Mouse (Mus musculus): ENCODE measurements at regions not wholly inside any gene's neighbourhood (a gene's known extent, or its start where the extent isn't known, plus 50 kb on each side); places are given as distances from the start of the nearest gene placed in this dataset.
A peak's percentile ranks its signal among the peaks of the same experiment; 100 is the strongest.

GRCm38 (mm10) chr13:53729848-53730247 is 257.0 kb upstream of the Msx2 start:
- intact Hi-C loops (cut with DNase I; ENCODE audit: low total_unique reads): no loop called here
- DNase-seq: no peak

GRCm38 (mm10) chr13:53726031-53726430 is 253.2 kb upstream of the Msx2 start:
- DNase-seq: no peak
- intact Hi-C loops (cut with DNase I; ENCODE audit: low total_unique reads): no loop called here

GRCm38 (mm10) chr13:53722881-53723280 is 250.0 kb upstream of the Msx2 start:
- intact Hi-C loops (cut with DNase I; ENCODE audit: low total_unique reads): no loop called here
- no peak for DNase-seq

DNA sequence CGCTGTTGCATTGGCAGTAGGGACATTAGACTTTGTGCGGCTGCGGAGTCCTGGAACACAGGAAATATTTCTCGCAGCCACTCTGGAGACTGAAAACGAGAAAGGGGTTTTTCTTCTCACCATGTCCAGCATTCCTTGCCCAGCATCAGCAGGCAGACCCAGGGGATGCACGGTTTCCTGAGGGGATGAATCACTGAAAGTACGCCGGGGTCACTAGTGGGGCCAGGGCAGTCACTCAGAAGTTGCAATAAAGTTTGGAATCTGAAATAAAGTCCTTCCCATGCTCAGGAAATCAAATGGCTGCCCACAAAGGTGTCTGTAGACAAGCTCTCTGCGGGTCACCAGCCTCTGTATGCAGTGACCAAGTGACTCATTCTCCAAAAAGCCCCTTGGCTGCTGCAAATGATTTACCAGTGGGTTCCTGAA is 248.2 kb upstream of the Msx2 start:
- intact Hi-C loops (cut with DNase I; ENCODE audit: low total_unique reads): no loop called here
- DNase-seq: no peak

DNA sequence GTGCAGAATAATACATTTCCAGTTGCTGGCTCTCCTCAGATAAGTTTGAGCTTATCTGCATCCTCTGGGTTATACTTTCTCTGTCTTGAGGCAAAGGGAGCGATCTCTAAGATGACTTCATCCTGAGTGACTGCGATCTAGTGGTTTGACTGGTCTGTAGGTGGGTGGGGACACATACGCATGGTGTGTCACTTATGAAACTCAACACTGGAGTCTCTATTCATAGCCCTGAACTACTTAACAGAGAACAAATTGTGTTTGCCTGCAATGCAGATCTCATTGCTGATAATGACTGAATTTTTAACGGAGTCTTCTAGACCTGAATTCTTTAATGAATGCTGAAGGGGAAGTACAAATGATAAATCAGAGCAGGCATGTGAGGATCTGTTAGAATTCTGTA is 244.7 kb upstream of the Msx2 start:
- no peak for DNase-seq
- intact Hi-C loops (cut with DNase I; ENCODE audit: low total_unique reads): no loop called here

DNA sequence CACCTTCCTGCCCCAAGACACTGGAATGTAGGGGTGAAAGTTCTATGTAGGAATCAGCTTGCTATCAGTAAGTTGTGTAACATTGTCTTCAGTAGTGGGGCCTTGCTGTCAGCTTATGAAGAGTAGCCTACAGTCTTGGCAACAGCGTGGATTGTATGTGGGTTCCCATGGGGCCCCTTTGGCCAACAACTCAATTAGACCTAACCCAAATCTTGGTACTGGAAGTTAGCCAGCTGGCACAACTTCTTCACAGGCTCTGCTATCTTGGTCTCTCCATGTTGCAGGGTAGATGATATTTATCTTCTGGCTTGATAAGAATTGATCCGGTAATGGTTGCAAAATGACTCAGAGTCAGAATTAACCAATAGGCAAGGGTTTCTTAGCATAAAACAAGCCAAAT is 244.2 kb upstream of the Msx2 start:
- no peak for DNase-seq
- intact Hi-C loops (cut with DNase I; ENCODE audit: low total_unique reads): no loop called here

- intact Hi-C loops (cut with DNase I; ENCODE audit: low total_unique reads): no loop called here
Observed at GRCm38 (mm10) chr13:53709062-53709461, 236.2 kb upstream of the Msx2 start.

DNA sequence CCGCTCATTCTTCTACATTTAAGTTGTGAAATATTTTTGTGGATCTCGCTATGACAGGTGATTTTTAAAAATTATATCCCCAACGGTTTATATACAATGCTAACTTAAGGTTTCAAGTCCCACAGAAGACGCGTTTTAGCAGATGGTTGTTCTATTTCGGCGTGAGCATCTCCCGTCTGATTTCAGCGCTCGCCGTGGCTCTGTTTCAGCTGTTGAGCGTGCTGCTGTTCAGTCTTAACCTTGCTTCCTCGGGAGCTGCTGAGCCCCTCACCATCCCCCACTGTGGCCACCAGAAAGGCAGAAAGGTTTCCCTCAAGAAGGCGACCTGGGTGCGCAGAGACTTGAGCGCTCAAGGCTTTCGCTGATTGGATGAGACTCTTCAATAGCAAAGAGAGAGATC is 234.7 kb upstream of the Msx2 start:
- intact Hi-C loops (cut with DNase I; ENCODE audit: low total_unique reads): no loop called here
- DNase-seq: no peak

More at GRCm38 (mm10) chr13:53709062-53709461, 236.2 kb upstream of the Msx2 start:
- no peak for DNase-seq

- intact Hi-C loops (cut with DNase I; ENCODE audit: low total_unique reads): no loop called here
Observed at GRCm38 (mm10) chr13:53704104-53704503, 231.2 kb upstream of the Msx2 start.

DNA sequence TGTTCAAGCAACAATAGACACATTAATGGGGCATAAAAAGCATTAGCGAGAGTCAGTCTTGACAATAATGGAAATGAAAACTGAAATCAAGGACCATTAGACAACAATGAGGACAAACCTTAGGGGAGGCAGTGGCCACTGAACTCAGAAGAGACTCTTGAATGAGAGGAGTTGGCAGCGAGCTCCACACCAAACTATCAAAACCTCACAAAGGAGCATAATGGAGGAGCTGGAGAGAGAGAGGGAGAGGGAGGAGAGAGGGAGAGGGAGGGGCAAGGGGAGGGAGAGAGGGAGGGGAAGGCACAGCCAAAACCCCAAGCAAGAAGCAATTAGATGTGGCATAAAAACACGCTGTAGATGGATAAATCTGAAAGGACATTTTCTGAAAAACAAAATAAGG is 227.4 kb upstream of the Msx2 start:
- DNase-seq: no peak
- intact Hi-C loops (cut with DNase I; ENCODE audit: low total_unique reads): no loop called here

More at GRCm38 (mm10) chr13:53704104-53704503, 231.2 kb upstream of the Msx2 start:
- DNase-seq: no peak

DNA sequence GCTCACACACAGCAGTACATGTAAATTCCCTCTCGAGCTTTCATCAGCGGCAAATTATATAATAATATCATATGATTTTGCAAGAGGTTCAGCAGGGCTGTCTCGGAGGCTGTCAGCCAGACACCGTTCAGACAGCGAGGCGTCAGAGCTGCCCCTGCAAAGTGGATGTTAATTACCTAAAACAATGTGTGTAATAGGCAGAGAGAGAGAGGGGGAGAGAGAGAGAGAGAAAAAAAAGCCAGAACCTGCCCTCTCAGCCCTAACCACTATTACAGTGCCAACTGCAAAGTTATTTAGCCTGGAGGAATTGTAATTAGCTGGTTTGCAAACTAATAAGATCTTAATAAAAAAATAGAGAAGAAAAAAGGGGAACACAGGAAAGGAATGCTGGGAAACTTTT is 225.1 kb upstream of the Msx2 start:
- no peak for DNase-seq
- intact Hi-C loops (cut with DNase I; ENCODE audit: low total_unique reads): no loop called here

DNA sequence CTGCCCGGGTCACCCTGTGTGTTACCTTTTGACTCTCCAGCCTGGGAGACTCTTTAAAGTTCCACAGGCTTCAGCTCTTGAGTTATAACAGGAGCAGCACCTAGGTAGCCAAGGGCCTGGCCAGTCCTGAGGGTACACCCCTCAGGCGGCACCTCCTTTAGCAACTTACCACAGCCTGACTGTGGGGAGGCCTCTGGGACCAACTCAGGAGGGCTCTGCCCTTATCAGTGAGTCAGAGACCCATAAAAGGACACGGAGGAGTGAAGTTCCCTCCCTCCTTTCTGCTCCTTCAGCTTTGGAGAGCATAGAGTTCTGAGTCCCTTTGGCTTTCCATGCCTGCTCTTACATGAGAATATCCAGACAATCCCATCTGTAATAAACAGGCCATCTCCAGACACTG is 222.5 kb upstream of the Msx2 start:
- no peak for DNase-seq
- intact Hi-C loops (cut with DNase I; ENCODE audit: low total_unique reads): no loop called here

DNA sequence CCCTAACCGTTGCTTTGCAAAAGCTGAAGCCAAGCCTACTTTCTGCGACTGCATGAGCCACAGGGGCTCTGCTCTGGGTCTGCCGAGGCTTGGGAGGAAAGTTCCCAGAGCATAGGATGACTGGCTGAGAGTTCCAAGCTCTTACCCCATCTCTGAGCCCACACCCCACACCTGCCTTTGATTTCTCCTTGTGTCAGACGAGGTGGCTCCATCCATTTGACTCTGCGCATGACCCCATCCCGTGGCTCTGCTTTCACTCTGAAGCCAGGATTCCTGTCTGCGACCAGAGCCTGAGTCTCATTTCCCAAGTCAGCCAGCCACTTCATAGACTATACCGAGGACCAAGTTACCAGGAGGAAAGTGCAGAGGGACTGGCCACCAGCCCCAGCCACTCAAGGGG is 216.1 kb upstream of the Msx2 start:
- intact Hi-C loops (cut with DNase I; ENCODE audit: low total_unique reads): no loop called here
- no peak for DNase-seq

GRCm38 (mm10) chr13:53688489-53688888 is 215.6 kb upstream of the Msx2 start:
- intact Hi-C loops (cut with DNase I; ENCODE audit: low total_unique reads): no loop called here
- DNase-seq: peak; percentile 63

- intact Hi-C loops (cut with DNase I; ENCODE audit: low total_unique reads): no loop called here
- DNase-seq: no peak
Observed at GRCm38 (mm10) chr13:53684498-53684897, 211.6 kb upstream of the Msx2 start.

GRCm38 (mm10) chr13:53677187-53677586 is 204.3 kb upstream of the Msx2 start:
- no peak for DNase-seq

GRCm38 (mm10) chr13:53670361-53670760 is 197.5 kb upstream of the Msx2 start:
- DNase-seq: no peak

More at GRCm38 (mm10) chr13:53677187-53677586, 204.3 kb upstream of the Msx2 start:
- intact Hi-C loops (cut with DNase I; ENCODE audit: low total_unique reads): no loop called here

DNA sequence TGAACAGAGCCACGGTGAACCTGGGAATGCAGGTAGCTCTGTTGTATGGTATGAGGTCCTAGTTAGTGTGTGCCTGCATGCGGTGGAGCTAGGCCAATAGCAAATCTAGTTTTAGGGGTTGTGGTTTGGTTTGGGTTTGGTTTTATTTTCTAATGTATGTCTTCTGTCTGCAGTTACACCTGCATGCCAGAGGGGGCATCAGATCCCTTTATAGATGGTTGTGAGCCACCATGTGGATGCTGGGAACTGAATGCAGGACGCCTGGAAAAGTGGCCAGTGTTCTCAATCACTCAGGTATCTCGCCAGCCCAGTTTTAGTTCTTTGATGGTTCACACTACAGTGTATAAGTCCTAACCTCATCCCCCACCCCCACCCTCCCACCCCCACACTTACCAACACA is 194.6 kb upstream of the Msx2 start:
- intact Hi-C loops (cut with DNase I; ENCODE audit: low total_unique reads): no loop called here
- no peak for DNase-seq

More at GRCm38 (mm10) chr13:53670361-53670760, 197.5 kb upstream of the Msx2 start:
- intact Hi-C loops (cut with DNase I; ENCODE audit: low total_unique reads): no loop called here

DNA sequence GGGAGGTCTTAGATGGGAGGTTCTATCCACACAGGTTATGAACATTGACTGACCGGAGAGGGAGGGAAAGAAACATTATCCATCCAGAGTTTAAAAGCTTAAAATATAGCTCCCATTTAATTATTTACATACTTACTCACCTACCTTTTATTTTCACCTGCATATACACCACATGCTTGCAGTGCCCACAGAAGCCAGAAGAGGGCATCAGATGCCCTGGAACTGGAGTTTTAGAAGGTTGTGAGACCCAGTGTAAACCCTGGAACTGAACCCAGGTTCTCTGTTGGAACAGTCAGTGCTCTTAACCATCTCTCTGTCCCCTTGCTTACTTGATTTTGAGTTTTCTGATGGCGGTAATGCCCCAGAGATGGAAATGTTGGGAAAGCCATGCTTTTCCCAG is 192.7 kb upstream of the Msx2 start:
- intact Hi-C loops (cut with DNase I; ENCODE audit: low total_unique reads): no loop called here
- no peak for DNase-seq

GRCm38 (mm10) chr13:53664631-53665230 is 191.9 kb upstream of the Msx2 start:
- intact Hi-C loops (cut with DNase I; ENCODE audit: low total_unique reads): no loop called here
- DNase-seq: no peak

DNA sequence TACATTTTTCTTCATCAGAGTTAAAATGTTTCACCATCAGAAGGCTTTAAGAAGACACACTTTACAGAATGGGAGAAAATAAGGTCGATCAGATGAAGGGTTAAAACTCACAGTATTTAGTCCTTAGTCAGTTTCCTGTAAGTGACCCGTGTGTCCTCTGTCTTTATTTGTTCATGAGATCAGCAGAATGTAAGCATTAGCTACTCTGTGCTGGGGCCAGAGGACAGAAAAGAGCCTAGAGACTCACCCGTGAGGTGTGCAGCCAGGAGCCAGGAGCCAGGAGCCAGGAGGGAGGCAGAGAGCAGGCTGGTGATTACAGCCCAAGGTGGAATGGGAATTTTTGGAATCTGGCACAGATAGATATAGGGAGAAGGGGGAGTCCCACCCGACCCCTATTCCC is 180.0 kb upstream of the Msx2 start:
- DNase-seq: no peak
- intact Hi-C loops (cut with DNase I; ENCODE audit: low total_unique reads): no loop called here

GRCm38 (mm10) chr13:53648353-53648752 is 175.5 kb upstream of the Msx2 start:
- intact Hi-C loops (cut with DNase I; ENCODE audit: low total_unique reads): no loop called here
- DNase-seq: no peak
